Mouse (Mus musculus): ENCODE results near the gene Ivd.
A peak's percentile ranks its signal among the peaks of the same experiment; 100 is the strongest.

Ivd gene

GRCm38 (mm10) chr2:118882840-118883679 is 21.3 kb downstream of the Ivd start:
- peak; percentile 87 for DNase-seq (ENCODE audit: low read depth)

DNA sequence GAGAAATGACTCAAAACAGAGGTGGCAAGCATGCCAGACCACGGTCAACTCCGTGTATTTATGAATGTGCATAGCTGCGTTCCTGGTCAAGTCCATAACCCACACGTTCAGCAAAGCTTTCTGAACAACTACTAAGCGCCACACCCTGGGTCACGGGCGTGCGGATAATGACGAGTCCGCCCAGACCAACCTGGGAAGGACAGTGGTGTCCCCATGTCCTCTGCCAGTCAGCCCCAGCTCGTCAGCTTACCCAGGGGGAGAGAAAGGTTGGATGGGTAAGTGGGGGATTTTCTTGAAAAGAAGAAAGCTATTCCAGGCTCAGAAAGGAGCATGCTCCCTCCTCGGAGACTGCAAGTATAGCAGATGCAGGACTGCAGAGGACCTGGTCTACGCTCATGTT is 25.7 kb downstream of the Ivd start:
- DNase-seq (ENCODE audit: low read depth): no peak

DNA sequence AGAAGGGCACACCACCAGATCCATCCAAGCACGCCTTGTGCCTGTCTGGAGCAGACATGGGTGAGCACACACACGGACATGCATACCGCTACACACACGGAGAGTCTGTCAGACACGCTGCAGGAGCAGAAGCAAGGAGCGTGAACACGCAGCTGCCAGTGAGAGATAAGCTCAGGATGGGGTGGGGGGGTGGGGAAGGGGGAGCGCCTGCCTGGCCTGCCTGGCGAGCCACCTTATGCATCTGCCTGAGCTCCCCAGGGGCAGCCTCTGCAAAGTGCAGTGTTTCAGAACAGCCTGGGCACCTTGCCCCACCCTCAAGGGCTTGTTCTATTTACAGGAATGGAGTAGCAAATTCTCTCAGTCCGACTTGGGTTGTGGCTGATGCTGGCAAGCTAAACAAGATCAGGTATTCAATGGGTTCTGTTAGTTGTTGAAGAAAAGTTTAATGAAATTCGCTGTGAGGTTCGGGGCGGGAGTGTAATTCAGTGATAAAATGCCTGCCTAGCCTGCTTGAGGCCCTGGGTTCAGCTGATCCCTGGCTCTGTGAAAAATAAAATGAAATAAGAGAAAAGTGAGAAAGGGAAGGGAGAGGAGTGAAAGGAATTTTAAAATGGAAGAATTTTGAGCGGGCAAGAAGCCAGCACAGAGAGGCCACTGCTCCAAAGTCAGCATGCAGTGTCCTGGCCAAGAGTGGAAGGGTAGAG is 26.2 kb downstream of the Ivd start:
- no peak for DNase-seq (ENCODE audit: low read depth)

DNA sequence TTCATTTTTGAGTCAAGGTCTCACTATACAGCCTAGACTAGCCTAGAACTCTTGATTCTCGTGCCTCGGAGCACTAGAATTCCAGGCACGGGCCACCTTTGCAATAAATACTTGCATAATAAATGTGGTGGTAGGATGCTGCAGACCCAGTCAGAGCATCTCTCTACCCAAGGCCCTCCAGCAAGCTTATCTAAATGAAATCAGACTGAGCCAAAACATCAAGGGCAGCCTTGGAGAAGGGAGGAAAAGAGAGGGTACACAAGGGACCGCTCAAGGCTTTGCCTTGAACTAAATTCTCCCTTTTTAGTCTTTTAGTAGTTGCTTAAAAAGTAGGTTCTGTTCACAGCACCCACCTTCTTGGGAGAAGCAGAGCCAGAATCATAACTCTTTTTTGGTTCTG is 29.4 kb downstream of the Ivd start:
- DNase-seq (ENCODE audit: low read depth): no peak

DNA sequence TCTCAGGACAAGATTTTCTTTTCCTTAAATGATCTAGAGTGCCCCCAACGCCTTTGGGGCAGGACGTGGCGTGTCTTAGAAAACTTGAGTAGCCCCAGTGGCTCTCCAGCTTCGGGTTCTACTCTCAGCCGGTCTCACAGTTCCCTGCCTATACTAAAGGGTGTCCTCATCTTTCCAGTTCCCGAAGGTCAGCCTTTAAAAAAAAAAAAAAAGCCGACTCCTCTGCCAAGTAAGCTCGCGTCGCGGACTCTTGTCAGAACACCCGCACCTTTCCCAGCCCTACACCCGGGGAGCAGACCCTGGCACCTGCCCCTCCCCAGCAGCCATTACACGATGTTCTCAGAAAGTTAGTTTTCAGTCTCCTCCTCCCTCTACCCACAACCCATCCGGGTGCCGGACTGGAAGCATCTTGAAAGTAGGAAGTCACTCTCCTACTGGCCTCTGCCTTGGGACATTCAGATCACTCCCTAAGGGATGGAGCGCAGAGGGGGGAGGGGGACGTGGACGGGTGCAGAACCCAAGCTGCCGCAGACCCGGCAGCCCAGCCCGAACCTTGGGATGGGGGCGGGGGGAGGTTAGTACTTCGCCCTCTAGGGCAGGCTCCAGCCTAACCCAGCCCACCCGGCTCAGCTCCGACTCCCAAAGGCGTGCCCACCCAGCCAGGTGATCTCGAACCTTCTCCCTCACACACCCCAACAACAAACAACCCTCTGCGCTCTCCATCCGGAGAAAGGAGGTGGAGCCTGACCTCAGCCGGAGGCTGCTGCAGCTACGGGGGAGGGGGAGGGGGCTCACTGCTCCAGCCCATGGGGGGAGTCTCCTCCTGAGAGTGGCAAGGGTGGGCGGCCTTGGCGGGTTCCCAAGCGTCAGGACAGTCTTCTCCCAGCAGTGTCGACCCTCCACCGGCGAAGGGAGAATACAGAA is 34.5 kb downstream of the Ivd start:
- DNase-seq (ENCODE audit: low read depth): peak; percentile 73

DNA sequence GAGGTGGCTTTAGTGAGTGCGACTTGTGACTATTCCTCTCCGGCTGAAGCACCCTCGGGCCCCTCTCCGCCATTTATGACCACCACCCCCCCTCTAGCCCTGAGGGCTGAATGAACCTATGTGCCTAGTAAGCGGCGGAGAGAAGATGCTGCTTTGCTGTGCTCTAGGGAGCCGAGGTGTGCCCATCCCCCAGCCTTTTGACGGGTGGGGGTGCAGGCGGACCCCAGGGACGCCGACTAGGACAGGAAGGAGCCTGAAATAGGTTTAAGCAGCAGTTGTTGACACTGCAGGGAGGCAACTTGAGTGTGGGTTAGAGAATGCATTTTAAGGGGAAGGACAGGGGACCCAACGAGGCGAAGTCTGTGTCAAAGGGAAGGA is 35.1 kb downstream of the Ivd start:
- no peak for DNase-seq (ENCODE audit: low read depth)

- DNase-seq (ENCODE audit: low read depth): no peak
Observed at GRCm38 (mm10) chr2:118897392-118897791, 35.6 kb downstream of the Ivd start.

- peak; percentile 30 for DNase-seq (ENCODE audit: low read depth)
Observed at GRCm38 (mm10) chr2:118897808-118898207, 36.1 kb downstream of the Ivd start.

- DNase-seq (ENCODE audit: low read depth): peak; percentile 17
Observed at GRCm38 (mm10) chr2:118898771-118899170, 37.0 kb downstream of the Ivd start.

- peak; percentile 22 for DNase-seq (ENCODE audit: low read depth)
Observed at GRCm38 (mm10) chr2:118899306-118899705, 37.6 kb downstream of the Ivd start.

GRCm38 (mm10) chr2:118899981-118900825 is 38.4 kb downstream of the Ivd start, which contains the start of gene Bahd1:
Gene Bahd1, plus strand, starts transcription at chr2:118900377.
- peak; percentile 49 for DNase-seq (ENCODE audit: low read depth)

DNA sequence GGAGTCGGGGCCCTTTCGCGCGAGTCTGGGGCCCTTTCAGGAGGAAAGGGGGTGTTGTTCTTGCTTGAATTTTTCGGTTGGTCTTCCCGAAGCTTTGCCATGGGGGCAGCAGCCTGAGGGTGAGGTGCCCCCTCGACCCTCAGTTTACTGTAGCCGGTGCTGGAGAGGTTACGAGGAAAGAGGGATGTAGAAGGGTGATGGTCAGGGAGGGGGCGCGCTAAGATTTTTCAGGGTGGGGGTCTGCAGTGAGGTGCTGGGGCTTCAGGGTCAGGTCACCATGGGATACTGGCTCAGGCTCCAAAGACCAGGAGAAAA is 39.0 kb downstream of the Ivd start:
- DNase-seq (ENCODE audit: low read depth): no peak

- DNase-seq (ENCODE audit: low read depth): peak; percentile 90
Observed at GRCm38 (mm10) chr2:118901175-118902031, 39.6 kb downstream of the Ivd start.

- peak; percentile 42 for DNase-seq (ENCODE audit: low read depth)
Observed at GRCm38 (mm10) chr2:118902051-118903025, 40.6 kb downstream of the Ivd start.

- DNase-seq (ENCODE audit: low read depth): peak; percentile 23
Observed at GRCm38 (mm10) chr2:118903333-118903741, 41.6 kb downstream of the Ivd start.

- peak; percentile 26 for DNase-seq (ENCODE audit: low read depth)
Observed at GRCm38 (mm10) chr2:118905433-118906117, 43.8 kb downstream of the Ivd start.

- DNase-seq (ENCODE audit: low read depth): peak; percentile 15
Observed at GRCm38 (mm10) chr2:118906118-118906492, 44.4 kb downstream of the Ivd start.

DNA sequence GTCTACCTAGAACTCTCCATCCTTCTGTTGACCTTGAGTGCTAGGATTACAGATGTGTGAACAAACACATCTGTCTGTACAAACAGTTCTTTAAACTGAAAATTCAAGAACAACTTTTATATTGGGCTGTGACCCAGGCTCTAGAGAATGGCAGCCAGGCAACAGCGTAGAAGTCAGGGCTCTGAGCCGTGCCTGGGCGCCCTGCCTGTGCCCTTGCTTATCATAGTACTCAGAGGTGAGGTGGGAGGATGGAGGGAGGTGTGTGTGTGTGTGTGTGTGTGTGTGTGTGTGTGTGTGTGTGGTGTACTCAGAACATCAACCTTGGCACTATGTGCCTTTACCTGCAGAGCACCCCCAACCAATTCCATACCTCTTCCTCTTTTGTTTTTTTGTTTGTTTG is 46.0 kb downstream of the Ivd start:
- DNase-seq (ENCODE audit: low read depth): no peak

GRCm38 (mm10) chr2:118909151-118909550 is 47.4 kb downstream of the Ivd start:
- DNase-seq (ENCODE audit: low read depth): no peak
